Mouse (Mus musculus) kidney, adult 18-20 months (tissue): ENCODE results near the gene Wfikkn2.
A peak's percentile ranks its signal among the peaks of the same experiment; 100 is the strongest.
"Not testable (repeated sequence)": the region's sequence is repeated elsewhere in the genome, so short reads cannot be mapped to it uniquely, and the experiment has no call there.

Experiments
- DNase-seq: peaks from one replicate; pipeline ENCODE4 v3.0.0; 2021

Wfikkn2 gene

GRCm38 (mm10) chr11:94245955-94246788 lies at the start of gene Wfikkn2:
Gene Wfikkn2 (minus strand): TSS chr11:94246005.
- DNase-seq = no peak

GRCm38 (mm10) chr11:94294996-94295845 lies 49.4 kb upstream of the Wfikkn2 start:
- DNase-seq = no peak

GRCm38 (mm10) chr11:94290062-94290740 lies 44.4 kb upstream of the Wfikkn2 start:
- no peak for DNase-seq

GRCm38 (mm10) chr11:94287105-94287504 lies 41.3 kb upstream of the Wfikkn2 start:
- no peak for DNase-seq

- no peak for DNase-seq
Measured at GRCm38 (mm10) chr11:94285886-94286574, 40.2 kb upstream of the Wfikkn2 start.

- DNase-seq = no peak
Measured at GRCm38 (mm10) chr11:94283536-94284099, 37.8 kb upstream of the Wfikkn2 start.

- DNase-seq = no peak
Measured at GRCm38 (mm10) chr11:94282291-94282690, 36.5 kb upstream of the Wfikkn2 start.

GRCm38 (mm10) chr11:94281199-94282181 lies 35.7 kb upstream of the Wfikkn2 start, which contains the start of gene Gm21885:
Gene Gm21885 (plus strand): TSS chr11:94281873.
- DNase-seq = no peak

GRCm38 (mm10) chr11:94276869-94277337 lies 31.1 kb upstream of the Wfikkn2 start:
- DNase-seq = peak; percentile 91

- DNase-seq = no peak
Measured at GRCm38 (mm10) chr11:94275686-94276085, 29.9 kb upstream of the Wfikkn2 start.

- no peak for DNase-seq
Measured at GRCm38 (mm10) chr11:94275226-94275625, 29.4 kb upstream of the Wfikkn2 start.

GRCm38 (mm10) chr11:94274206-94274867 lies 28.5 kb upstream of the Wfikkn2 start:
- DNase-seq = no peak

- DNase-seq = no peak
Measured at GRCm38 (mm10) chr11:94272960-94273927, 27.4 kb upstream of the Wfikkn2 start.

- DNase-seq = no peak
Measured at GRCm38 (mm10) chr11:94271015-94271414, 25.2 kb upstream of the Wfikkn2 start.

- DNase-seq = no peak
Measured at GRCm38 (mm10) chr11:94269906-94270305, 24.1 kb upstream of the Wfikkn2 start.

GRCm38 (mm10) chr11:94268761-94269160 lies 23.0 kb upstream of the Wfikkn2 start:
- no peak for DNase-seq

- not testable (repeated sequence) for DNase-seq
Measured at GRCm38 (mm10) chr11:94266155-94266554, 20.4 kb upstream of the Wfikkn2 start.

GRCm38 (mm10) chr11:94265134-94265785 lies 19.5 kb upstream of the Wfikkn2 start:
- peak; percentile 59 for DNase-seq
